Mouse (Mus musculus): ENCODE data around the gene Ddx39. TPM values are rescaled to one million over a fixed set of nuclear protein-coding genes. Genes with fewer than 3 reads are reported as not detected.

Gene Ddx39
- total RNA-seq, 2 experiments from 2014 or later = 17.5 to 20.5 TPM

- peak; percentile 44 to 51 for DNase-seq (ENCODE audit: low spot score in 2 of 2)
Observed at GRCm38 (mm10) chr8:83698291-83698660, 16.7 kb upstream of the Ddx39 start.

GRCm38 (mm10) chr8:83698661-83699453, 16.1 kb upstream of the Ddx39 start, which contains the start of gene Pkn1:
TSS of gene Pkn1 (minus strand) at chr8:83699179.
- DNase-seq (ENCODE audit: low spot score in 2 of 2) = peak; percentile 75 to 77

- DNase-seq (ENCODE audit: low spot score in 2 of 2) = no peak
Observed at GRCm38 (mm10) chr8:83699566-83699965, 15.4 kb upstream of the Ddx39 start.

- DNase-seq (ENCODE audit: low spot score in 2 of 2) = no peak
Observed at GRCm38 (mm10) chr8:83700423-83701085, 14.4 kb upstream of the Ddx39 start.

- no peak for DNase-seq (ENCODE audit: low spot score in 2 of 2)
Observed at GRCm38 (mm10) chr8:83703426-83703825, 11.6 kb upstream of the Ddx39 start.

GRCm38 (mm10) chr8:83706411-83706810, 8.6 kb upstream of the Ddx39 start:
- DNase-seq (ENCODE audit: low spot score in 2 of 2) = no peak

- no peak for DNase-seq (ENCODE audit: low spot score in 2 of 2)
Observed at GRCm38 (mm10) chr8:83707554-83707953, 7.4 kb upstream of the Ddx39 start.

GRCm38 (mm10) chr8:83714676-83715030, 324 bp upstream of the Ddx39 start:
- DNase-seq (ENCODE audit: low spot score in 2 of 2) = no peak

- no peak for DNase-seq (ENCODE audit: low spot score in 2 of 2)
Observed at GRCm38 (mm10) chr8:83715771-83716170, 794 bp downstream of the Ddx39 start.

- no peak for DNase-seq (ENCODE audit: low spot score in 2 of 2)
Observed at GRCm38 (mm10) chr8:83716563-83716962, 1.6 kb downstream of the Ddx39 start.

GRCm38 (mm10) chr8:83719048-83719447, 4.1 kb downstream of the Ddx39 start:
- no peak for DNase-seq (ENCODE audit: low spot score in 2 of 2)

- no peak for DNase-seq (ENCODE audit: low spot score in 2 of 2)
Observed at GRCm38 (mm10) chr8:83719693-83720092, 4.7 kb downstream of the Ddx39 start.

- DNase-seq (ENCODE audit: low spot score in 2 of 2) = peak in 1 of 2 experiments; percentile 61
Observed at GRCm38 (mm10) chr8:83721405-83722025, 6.5 kb downstream of the Ddx39 start.

- no peak for DNase-seq (ENCODE audit: low spot score in 2 of 2)
Observed at GRCm38 (mm10) chr8:83722631-83723030, 7.7 kb downstream of the Ddx39 start.

- DNase-seq (ENCODE audit: low spot score in 2 of 2) = no peak
Observed at GRCm38 (mm10) chr8:83723447-83724083, 8.6 kb downstream of the Ddx39 start.

- DNase-seq (ENCODE audit: low spot score in 2 of 2) = peak; percentile 81 to 83
Observed at GRCm38 (mm10) chr8:83724697-83725482, 9.9 kb downstream of the Ddx39 start.

- no peak for DNase-seq (ENCODE audit: low spot score in 2 of 2)
Observed at GRCm38 (mm10) chr8:83725521-83726102, 10.6 kb downstream of the Ddx39 start.

GRCm38 (mm10) chr8:83729009-83729807, 14.2 kb downstream of the Ddx39 start:
- DNase-seq (ENCODE audit: low spot score in 2 of 2) = no peak

- DNase-seq (ENCODE audit: low spot score in 2 of 2) = no peak
Observed at GRCm38 (mm10) chr8:83731906-83732305, 16.9 kb downstream of the Ddx39 start.

- DNase-seq (ENCODE audit: low spot score in 2 of 2) = no peak
Observed at GRCm38 (mm10) chr8:83732919-83733318, 17.9 kb downstream of the Ddx39 start.
